Mouse (Mus musculus) erythroblast, embryonic 14.5 days (primary cell): ENCODE measurements around the gene Taf13. TPM values are rescaled to one million over a fixed set of nuclear protein-coding genes. Genes with fewer than 3 reads are reported as not detected.
"Not testable (repeated sequence)": the region's sequence is repeated elsewhere in the genome, so short reads cannot be mapped to it uniquely, and the experiment has no call there.

Experiments
- H3K27me3 ChIP-seq: 2 replicates; pipeline ENCODE4 v1.6.1; 2012; ENCODE audit warnings: inconsistent platforms; ENCODE audit not compliant: control insufficient read depth
- H3K36me3 ChIP-seq: 2 replicates; pipeline ENCODE4 v1.6.1; 2012; ENCODE audit warnings: mild to moderate bottlenecking, inconsistent platforms; ENCODE audit not compliant: control insufficient read depth
- H3K4me1 ChIP-seq: 2 replicates; pipeline ENCODE4 v1.6.1; 2012; ENCODE audit warnings: inconsistent platforms; ENCODE audit not compliant: control insufficient read depth
- H3K4me3 ChIP-seq: replicated peaks from 2 replicates; pipeline ENCODE3; 2012; ENCODE audit warnings: moderate library complexity, mild to moderate bottlenecking, inconsistent platforms
- H3K9me3 ChIP-seq: 2 replicates; pipeline ENCODE4 v1.6.1; 2012; ENCODE audit warnings: low read length, inconsistent platforms, mixed read lengths; ENCODE audit not compliant: control insufficient read depth
- GATA1 ChIP-seq: IDR thresholded peaks from 2 replicates; pipeline ENCODE4 v1.6.1; 2012; ENCODE audit warnings: low read length, inconsistent platforms, mixed read lengths
- TAL1 ChIP-seq: IDR thresholded peaks from 3 replicates; pipeline ENCODE4 v1.6.1; 2012; ENCODE audit warnings: low read length, inconsistent platforms, mixed read lengths
- polyA plus RNA-seq: library from polyadenylated mRNA; stranded (reverse); fragments of >175 nt; gene quantifications from 2 replicates; pipeline ENCODE4 v1.2.3, GENCODE M21; 2012

Gene Taf13
- polyA plus RNA-seq, 1 experiment: not detected

DNA sequence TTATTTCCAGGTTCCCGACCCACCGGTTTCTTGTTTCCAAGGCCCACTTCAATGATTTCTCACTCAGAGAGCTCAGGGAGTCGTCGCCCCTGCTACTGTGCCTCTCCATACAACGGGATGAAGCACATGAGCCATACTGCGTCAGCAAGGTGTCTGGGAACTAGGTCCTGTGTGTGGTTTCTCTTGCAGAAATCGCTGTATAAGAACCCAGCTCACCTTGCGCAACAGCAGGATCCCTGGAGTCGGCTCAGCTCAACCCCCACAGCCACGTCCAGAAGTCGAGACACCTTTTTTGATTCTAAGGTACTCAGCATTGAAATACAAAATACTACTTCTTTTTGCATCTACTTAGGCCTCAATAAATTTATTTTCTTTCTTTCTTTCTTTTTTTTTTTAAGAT lies 29.2 kb upstream of the Taf13 start:
- TF ChIP-seq GATA1: no peak
- TF ChIP-seq TAL1: no peak
- H3K4me3 ChIP-seq: no peak overlapping the region
- H3K4me1 ChIP-seq: peaks cover 4% of the 10 kb centered on the region
- no peaks in the 10 kb centered on the region for H3K36me3 ChIP-seq
- H3K27me3 ChIP-seq: peaks cover 24% of the 10 kb centered on the region
- H3K9me3 ChIP-seq: no peaks in the 10 kb centered on the region

DNA sequence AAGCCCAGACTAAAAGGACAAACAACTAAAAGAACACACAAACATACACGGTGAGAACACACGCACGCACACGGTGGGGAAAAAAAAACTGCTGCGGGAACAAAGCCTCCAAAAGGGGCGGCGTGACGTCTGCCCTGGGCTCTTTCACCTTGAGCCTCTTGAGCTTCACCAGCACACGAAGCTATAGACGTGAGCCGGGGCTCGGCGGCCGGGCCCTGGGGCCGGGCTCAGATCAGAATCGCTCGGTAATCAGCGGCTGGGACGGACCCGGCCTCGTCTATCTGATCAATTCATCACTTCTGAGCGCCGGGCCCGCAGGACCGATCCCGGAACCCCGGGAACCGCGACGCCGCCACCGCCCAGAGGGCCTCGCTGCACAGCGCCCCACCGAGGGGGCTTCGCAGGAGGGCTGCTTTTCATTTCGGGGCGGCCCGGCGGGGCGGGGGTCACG lies 17.4 kb upstream of the Taf13 start:
- Histone ChIP-seq H3K36me3 (peaks cover 32% of the 10 kb centered on the region), H3K4me1 (peaks cover 37% of the 10 kb centered on the region), H3K27me3 (peaks cover 14% of the 10 kb centered on the region), H3K9me3 (no peaks in the 10 kb centered on the region), H3K4me3 (peak overlapping the region; percentile 85)
- TF ChIP-seq TAL1 (no peak), GATA1 (no peak)

DNA sequence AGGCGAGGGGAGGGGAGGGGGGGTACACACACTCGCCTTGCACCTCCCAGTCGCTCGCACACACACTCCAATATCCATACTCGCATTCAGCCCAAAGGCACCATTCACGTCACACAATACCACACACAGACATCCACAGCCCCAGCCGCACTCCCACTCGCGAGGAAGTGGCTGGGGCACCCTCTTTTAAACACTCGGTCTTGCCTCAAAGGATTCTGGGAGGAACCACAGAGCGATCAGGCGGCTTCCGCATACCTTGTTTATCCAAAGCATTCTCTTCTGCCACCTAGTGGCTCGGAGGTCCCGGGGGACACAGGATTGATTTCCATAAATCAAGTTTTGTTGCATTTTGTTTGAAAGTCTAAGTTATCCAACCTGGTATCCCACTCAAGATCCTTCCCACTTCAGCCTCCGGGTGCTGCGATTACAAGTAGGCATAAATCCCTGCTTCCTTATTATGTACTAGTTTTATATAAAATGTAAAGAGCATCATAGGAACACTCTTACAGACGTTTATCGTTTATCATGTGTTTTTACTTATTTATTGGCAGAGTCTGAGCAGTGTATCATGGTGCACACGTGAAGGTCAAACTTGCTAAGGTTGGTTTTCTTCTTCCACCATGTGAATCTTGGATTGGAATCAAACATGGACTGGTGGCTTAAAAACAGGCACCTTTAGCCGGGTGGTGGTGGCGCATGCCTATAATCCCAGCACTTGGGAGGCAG lies 16.7 kb upstream of the Taf13 start:
- Histone ChIP-seq H3K4me1 (peaks cover 43% of the 10 kb centered on the region), H3K9me3 (no peaks in the 10 kb centered on the region), H3K4me3 (peak overlapping the region; percentile 85), H3K36me3 (peaks cover 38% of the 10 kb centered on the region), H3K27me3 (peaks cover 14% of the 10 kb centered on the region)
- no peak for TF ChIP-seq TAL1
- no peak for TF ChIP-seq GATA1

DNA sequence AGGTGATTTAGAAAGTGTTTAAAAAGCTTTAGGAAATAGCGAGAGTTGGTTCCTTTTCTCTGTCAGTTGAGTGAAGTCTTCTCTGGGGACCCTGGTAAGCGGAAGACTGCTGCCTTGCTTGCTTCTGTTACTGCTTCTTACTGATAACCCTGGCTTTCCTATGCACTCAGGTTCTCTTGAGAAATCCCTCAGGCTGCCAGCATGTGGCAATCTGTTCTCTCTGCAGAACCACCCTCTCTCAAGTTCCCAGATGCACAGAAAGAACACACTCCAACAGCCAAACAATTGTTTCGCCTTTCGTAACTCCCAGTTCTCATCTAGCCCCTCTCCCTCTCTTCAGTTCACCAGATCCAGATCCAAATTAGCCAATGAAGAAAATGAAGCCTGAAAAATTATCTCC lies 13.6 kb upstream of the Taf13 start:
- Histone ChIP-seq H3K4me1 (peaks cover 69% of the 10 kb centered on the region), H3K9me3 (no peaks in the 10 kb centered on the region), H3K4me3 (no peak overlapping the region), H3K36me3 (peaks cover 50% of the 10 kb centered on the region), H3K27me3 (peaks cover 2% of the 10 kb centered on the region)
- TF ChIP-seq GATA1: no peak
- TF ChIP-seq TAL1: peak; percentile 27; the same call in 1 of the 3 replicates

DNA sequence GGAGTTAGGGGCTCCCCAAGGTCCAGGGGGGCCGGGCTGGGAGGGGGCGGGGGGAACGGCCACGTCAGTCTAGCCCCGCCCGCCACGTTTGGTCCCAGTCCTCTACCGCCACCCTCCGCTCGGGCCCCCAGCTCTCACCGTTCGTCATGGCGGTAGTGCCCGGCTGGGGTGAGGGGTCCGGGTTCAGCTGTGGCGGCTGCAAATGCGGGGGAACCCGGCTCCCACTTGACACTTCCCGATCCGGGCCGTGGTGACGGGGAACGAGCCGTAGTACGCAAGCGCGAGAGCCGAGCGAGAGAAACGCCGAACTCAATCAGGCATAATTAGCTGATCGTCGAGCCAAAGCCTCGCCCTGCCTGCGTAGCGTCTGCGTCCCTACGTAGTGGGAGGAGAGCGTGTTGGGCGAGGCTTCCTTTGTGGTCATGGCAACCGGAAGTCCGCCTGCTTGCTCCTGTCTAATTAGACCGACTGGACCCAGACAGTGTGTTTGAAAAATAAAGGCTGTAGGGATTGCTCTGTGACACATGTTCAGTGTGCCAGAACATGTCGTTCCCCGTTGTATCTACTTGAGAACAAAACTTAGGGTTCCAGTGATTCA lies 9.3 kb upstream of the Taf13 start, which contains the start of gene Tmem167b:
TSS of gene Tmem167b (minus strand) at position 334 of the 598 bp plus-strand sequence.
- TF ChIP-seq TAL1: no peak
- TF ChIP-seq GATA1: no peak
- H3K4me1 ChIP-seq: peaks cover 64% of the 10 kb centered on the region
- H3K4me3 ChIP-seq: peak within 1 kb of the TSS; percentile 85
- no peaks in the 10 kb centered on the region for H3K9me3 ChIP-seq
- peaks cover 2% of the 10 kb centered on the region; the same call in 1 of the 2 replicates for H3K27me3 ChIP-seq
- peaks cover 37% of the 10 kb centered on the region for H3K36me3 ChIP-seq

DNA sequence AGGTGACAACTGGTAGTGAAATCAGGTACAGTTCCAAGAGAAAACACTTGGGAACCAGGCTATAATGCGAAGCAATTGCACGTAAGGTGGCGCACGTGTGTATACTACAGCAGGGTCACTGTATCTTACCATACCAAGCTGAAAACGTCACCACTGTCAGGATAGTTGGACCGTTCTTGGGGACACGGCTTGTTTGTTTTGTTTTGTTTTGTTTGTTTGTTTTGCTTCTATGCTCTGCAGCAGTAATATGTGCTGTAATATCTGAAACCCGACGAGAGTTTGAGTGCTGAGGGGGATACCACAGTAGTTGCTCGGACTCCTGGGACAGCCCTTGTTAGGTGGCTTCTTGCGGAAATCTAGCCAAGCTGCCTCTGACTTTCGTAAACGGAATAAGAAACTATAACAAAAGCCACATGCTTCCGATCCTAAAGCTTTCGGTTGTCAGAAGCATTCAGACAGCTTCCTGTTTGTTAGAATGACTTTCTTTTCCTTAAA lies 8.7 kb upstream of the Taf13 start:
- H3K4me1 ChIP-seq: peaks cover 58% of the 10 kb centered on the region
- peaks cover 31% of the 10 kb centered on the region for H3K36me3 ChIP-seq
- H3K27me3 ChIP-seq: peaks cover 2% of the 10 kb centered on the region
- TF ChIP-seq TAL1 (no peak), GATA1 (no peak)
- H3K4me3 ChIP-seq: peak overlapping the region; percentile 85
- no peaks in the 10 kb centered on the region for H3K9me3 ChIP-seq

DNA sequence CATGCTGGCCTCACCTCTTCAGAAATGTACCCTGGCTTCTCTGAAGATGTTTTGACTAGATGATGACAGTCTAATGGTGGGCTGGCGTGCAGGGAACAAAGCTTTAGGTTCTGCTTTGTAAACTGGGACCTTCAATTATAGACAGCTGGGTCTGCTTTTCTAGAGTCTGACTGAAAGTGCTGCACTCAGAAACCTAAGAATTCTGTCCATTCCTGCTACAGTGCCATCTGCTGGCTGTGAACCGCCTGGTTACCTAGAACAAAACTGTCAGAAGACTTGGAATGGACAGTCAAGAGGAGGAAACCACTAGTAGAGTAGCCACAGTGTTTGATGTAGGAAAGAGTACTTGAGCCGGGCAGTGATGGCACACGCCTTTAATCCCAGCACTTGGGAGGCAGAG lies 8.2 kb upstream of the Taf13 start:
- H3K4me1 ChIP-seq: peaks cover 53% of the 10 kb centered on the region
- H3K4me3 ChIP-seq: peak overlapping the region; percentile 85
- TF ChIP-seq TAL1: no peak
- no peak for TF ChIP-seq GATA1
- H3K36me3 ChIP-seq: peaks cover 26% of the 10 kb centered on the region
- H3K9me3 ChIP-seq: no peaks in the 10 kb centered on the region
- H3K27me3 ChIP-seq: peaks cover 5% of the 10 kb centered on the region

DNA sequence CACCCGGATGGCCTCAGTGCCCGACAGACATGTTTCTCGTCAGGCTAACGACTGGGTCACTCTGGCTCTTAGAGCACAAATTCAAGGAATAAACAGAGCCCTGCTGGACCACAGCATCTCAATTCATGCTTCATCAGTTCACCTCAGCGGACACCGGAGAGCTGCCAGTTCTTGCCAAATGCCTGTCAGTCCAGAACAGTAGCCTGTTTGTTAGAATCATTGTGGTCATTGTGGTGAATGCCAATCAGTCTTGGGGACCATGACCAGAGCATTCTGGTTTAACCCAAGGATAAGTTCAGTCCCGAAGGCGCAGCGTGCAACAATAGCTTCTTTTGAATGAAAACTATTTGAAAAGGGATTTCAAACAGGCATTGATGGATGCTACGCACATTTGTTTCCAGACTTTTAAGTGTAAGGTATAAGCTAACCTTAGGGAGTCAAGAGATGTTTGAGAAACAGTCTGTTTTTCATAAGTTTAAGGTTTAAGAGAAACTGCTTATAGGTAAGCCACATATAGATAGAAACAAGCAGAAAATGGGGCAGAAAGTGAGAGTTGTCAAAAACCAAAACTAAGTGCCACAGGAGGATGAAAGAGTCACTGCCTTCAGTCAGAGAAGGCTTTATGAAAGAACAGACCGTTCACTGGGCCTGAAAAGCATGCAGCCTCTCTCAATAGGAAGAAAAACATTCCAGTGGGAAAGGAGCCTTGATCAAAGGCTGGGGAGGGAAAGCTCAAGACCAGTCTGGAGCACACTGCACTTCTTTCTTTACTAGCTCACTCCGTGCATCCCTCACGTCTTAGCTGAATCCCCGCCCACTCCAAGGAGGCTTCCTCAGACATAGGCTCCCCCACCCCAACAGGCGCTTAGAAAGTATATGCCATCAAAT lies 3.3 kb upstream of the Taf13 start:
- TF ChIP-seq GATA1 (no peak), TAL1 (no peak)
- no peak overlapping the region for H3K4me3 ChIP-seq
- H3K4me1 ChIP-seq: peaks cover 28% of the 10 kb centered on the region
- H3K9me3 ChIP-seq: no peaks in the 10 kb centered on the region
- no peaks in the 10 kb centered on the region for H3K36me3 ChIP-seq
- peaks cover 17% of the 10 kb centered on the region for H3K27me3 ChIP-seq

DNA sequence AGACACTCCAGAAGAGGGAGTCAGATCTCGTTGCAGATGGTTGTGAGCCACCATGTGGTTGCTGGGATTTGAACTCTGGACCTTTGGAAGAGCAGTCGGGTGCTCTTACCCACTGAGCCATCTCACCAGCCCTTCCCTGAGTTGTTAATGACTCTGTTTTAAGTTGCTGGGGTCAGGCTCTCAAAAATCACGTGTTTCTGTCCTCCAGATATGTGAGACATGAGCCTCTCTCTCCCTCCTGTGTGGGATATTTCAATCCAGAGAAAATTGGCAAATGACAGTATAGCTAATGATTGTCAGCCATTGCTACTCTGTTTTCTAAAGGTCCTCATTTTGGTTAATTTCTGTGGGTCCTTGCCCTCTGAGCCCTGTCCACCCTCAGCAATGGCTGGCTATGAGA lies 1.9 kb upstream of the Taf13 start:
- H3K27me3 ChIP-seq: peaks cover 17% of the 10 kb centered on the region
- not testable (repeated sequence) for H3K36me3 ChIP-seq, H3K9me3 ChIP-seq, H3K4me3 ChIP-seq
- H3K4me1 ChIP-seq: peaks cover 23% of the 10 kb centered on the region
